Mouse (Mus musculus): ENCODE measurements at regions not wholly inside any gene's neighbourhood (a gene's known extent, or its start where the extent isn't known, plus 50 kb on each side); places are given as distances from the start of the nearest gene placed in this dataset.

- Histone ChIP-seq H3K4me2 (no peak overlapping the region), H3K36me3 (no peaks in the 10 kb centered on the region), H3K9me3 (replicated peaks) (no peaks in the 10 kb centered on the region), H3K9ac (no peak overlapping the region), H3K27ac (no peak overlapping the region), H3K27me3 (replicated peaks) (no peaks in the 10 kb centered on the region), H3K4me3 (no peak overlapping the region), H3K4me1 (no peaks in the 10 kb centered on the region)
- ATAC-seq, result no peak
- 72% methylated on average over 1 of the region's 1 CpGs for WGBS (ENCODE audit: insufficient replicate concordance)
Measured at GRCm38 (mm10) chr5:49909483-49909882, 149.3 kb downstream of the Adgra3 start.

GRCm38 (mm10) chr5:49896106-49896505 lies 162.7 kb downstream of the Adgra3 start:
- no peaks in the 10 kb centered on the region for H3K9me3 ChIP-seq (replicated peaks)
- ATAC-seq, result no peak
- H3K9ac ChIP-seq, result no peak overlapping the region
- H3K27me3 ChIP-seq (replicated peaks), result no peaks in the 10 kb centered on the region
- no peak overlapping the region for H3K4me3 ChIP-seq
- no peaks in the 10 kb centered on the region for H3K4me1 ChIP-seq
- H3K27ac ChIP-seq, result no peak overlapping the region
- H3K36me3 ChIP-seq, result no peaks in the 10 kb centered on the region
- H3K4me2 ChIP-seq, result no peak overlapping the region
- 80% methylated on average over 5 of the region's 5 CpGs for WGBS (ENCODE audit: insufficient replicate concordance)

- H3K36me3 ChIP-seq, result no peaks in the 10 kb centered on the region
- H3K4me3 ChIP-seq, result no peak overlapping the region
- 31% methylated on average over 2 of the region's 2 CpGs for WGBS (ENCODE audit: insufficient replicate concordance)
Measured at GRCm38 (mm10) chr5:49880383-49880782, 178.4 kb downstream of the Adgra3 start.

GRCm38 (mm10) chr5:49876240-49876639 lies 182.6 kb downstream of the Adgra3 start:
- no peaks in the 10 kb centered on the region for H3K36me3 ChIP-seq
- no peak overlapping the region for H3K9ac ChIP-seq
- ATAC-seq, result peak; percentile 96
- H3K9me3 ChIP-seq (replicated peaks), result no peaks in the 10 kb centered on the region
- no peak overlapping the region for H3K4me3 ChIP-seq
- no peak overlapping the region for H3K4me2 ChIP-seq
- peaks cover 4% of the 10 kb centered on the region; the same call in 1 of the 2 replicates for H3K4me1 ChIP-seq
- H3K27ac ChIP-seq, result no peak overlapping the region; the same call in 1 of the 2 replicates
- H3K27me3 ChIP-seq (replicated peaks), result no peaks in the 10 kb centered on the region
- 5% methylated on average over 1 of the region's 1 CpGs for WGBS (ENCODE audit: insufficient replicate concordance)

More at GRCm38 (mm10) chr5:49880383-49880782, 178.4 kb downstream of the Adgra3 start:
- no peaks in the 10 kb centered on the region for H3K9me3 ChIP-seq (replicated peaks)
- no peak overlapping the region for H3K4me2 ChIP-seq
- no peaks in the 10 kb centered on the region for H3K27me3 ChIP-seq (replicated peaks)
- H3K9ac ChIP-seq, result no peak overlapping the region
- no peak for ATAC-seq
- H3K27ac ChIP-seq, result no peak overlapping the region
- H3K4me1 ChIP-seq, result peaks cover 4% of the 10 kb centered on the region; the same call in 1 of the 2 replicates

- Histone ChIP-seq H3K4me1 (no peaks in the 10 kb centered on the region), H3K9me3 (replicated peaks) (no peaks in the 10 kb centered on the region), H3K4me2 (no peak overlapping the region), H3K27ac (no peak overlapping the region), H3K27me3 (replicated peaks) (no peaks in the 10 kb centered on the region), H3K4me3 (no peak overlapping the region), H3K9ac (no peak overlapping the region), H3K36me3 (no peaks in the 10 kb centered on the region)
- no peak for ATAC-seq
- WGBS (ENCODE audit: insufficient replicate concordance), result 30% methylated on average over 1 of the region's 1 CpGs
Measured at GRCm38 (mm10) chr5:49857202-49857601, 201.6 kb downstream of the Adgra3 start.

- no peak for ATAC-seq
- 54% methylated on average over 2 of the region's 2 CpGs for WGBS (ENCODE audit: insufficient replicate concordance)
Measured at GRCm38 (mm10) chr5:49856036-49856435, 202.8 kb downstream of the Adgra3 start.

GRCm38 (mm10) chr5:49848680-49849079 lies 210.1 kb downstream of the Adgra3 start:
- Histone ChIP-seq H3K4me2 (no peak overlapping the region), H3K4me1 (no peaks in the 10 kb centered on the region), H3K36me3 (no peaks in the 10 kb centered on the region), H3K4me3 (no peak overlapping the region), H3K9me3 (replicated peaks) (no peaks in the 10 kb centered on the region), H3K27ac (no peak overlapping the region), H3K9ac (no peak overlapping the region), H3K27me3 (replicated peaks) (no peaks in the 10 kb centered on the region)
- ATAC-seq, result no peak
- 43% methylated on average over 5 of the region's 5 CpGs for WGBS (ENCODE audit: insufficient replicate concordance)

More at GRCm38 (mm10) chr5:49856036-49856435, 202.8 kb downstream of the Adgra3 start:
- Histone ChIP-seq H3K27ac (no peak overlapping the region), H3K9me3 (replicated peaks) (no peaks in the 10 kb centered on the region), H3K4me1 (no peaks in the 10 kb centered on the region), H3K4me2 (no peak overlapping the region), H3K9ac (no peak overlapping the region), H3K27me3 (replicated peaks) (no peaks in the 10 kb centered on the region), H3K36me3 (no peaks in the 10 kb centered on the region), H3K4me3 (no peak overlapping the region)

- Histone ChIP-seq H3K27ac (no peak overlapping the region), H3K9ac (no peak overlapping the region), H3K4me3 (no peak overlapping the region), H3K4me2 (no peak overlapping the region), H3K4me1 (no peaks in the 10 kb centered on the region), H3K36me3 (no peaks in the 10 kb centered on the region), H3K9me3 (replicated peaks) (no peaks in the 10 kb centered on the region), H3K27me3 (replicated peaks) (no peaks in the 10 kb centered on the region)
- ATAC-seq, result no peak
Measured at GRCm38 (mm10) chr5:49848174-49848573, 210.6 kb downstream of the Adgra3 start.

- Histone ChIP-seq H3K9me3 (replicated peaks) (no peaks in the 10 kb centered on the region), H3K4me1 (no peaks in the 10 kb centered on the region), H3K27me3 (replicated peaks) (no peaks in the 10 kb centered on the region), H3K4me3 (no peak overlapping the region), H3K4me2 (no peak overlapping the region), H3K27ac (no peak overlapping the region), H3K36me3 (no peaks in the 10 kb centered on the region), H3K9ac (no peak overlapping the region)
- 49% methylated on average over 5 of the region's 5 CpGs for WGBS (ENCODE audit: insufficient replicate concordance)
- no peak for ATAC-seq
Measured at GRCm38 (mm10) chr5:49818832-49819231, 240.0 kb downstream of the Adgra3 start.

- no peak overlapping the region for H3K4me3 ChIP-seq
- H3K9ac ChIP-seq, result no peak overlapping the region
- H3K27ac ChIP-seq, result no peak overlapping the region
- no peaks in the 10 kb centered on the region for H3K36me3 ChIP-seq
- no peak for ATAC-seq
- 47% methylated on average over 3 of the region's 3 CpGs for WGBS (ENCODE audit: insufficient replicate concordance)
- H3K4me2 ChIP-seq, result no peak overlapping the region
- H3K4me1 ChIP-seq, result no peaks in the 10 kb centered on the region
- no peaks in the 10 kb centered on the region for H3K27me3 ChIP-seq (replicated peaks)
- no peaks in the 10 kb centered on the region for H3K9me3 ChIP-seq (replicated peaks)
Measured at GRCm38 (mm10) chr5:49816751-49817150, 242.1 kb downstream of the Adgra3 start.

- Histone ChIP-seq H3K36me3 (no peaks in the 10 kb centered on the region), H3K9me3 (replicated peaks) (no peaks in the 10 kb centered on the region), H3K4me1 (no peaks in the 10 kb centered on the region), H3K9ac (no peak overlapping the region), H3K27me3 (replicated peaks) (no peaks in the 10 kb centered on the region), H3K4me3 (no peak overlapping the region), H3K27ac (no peak overlapping the region), H3K4me2 (no peak overlapping the region)
- no peak for ATAC-seq
- 62% methylated on average over 9 of the region's 9 CpGs for WGBS (ENCODE audit: insufficient replicate concordance)
Measured at GRCm38 (mm10) chr5:49813335-49813734, 245.5 kb downstream of the Adgra3 start.

- no peaks in the 10 kb centered on the region for H3K27me3 ChIP-seq (replicated peaks)
- 0 out of 2 replicates have a peak, but pooled peaks cover 5% of the 10 kb centered on the region for H3K9me3 ChIP-seq (replicated peaks)
- no peak overlapping the region for H3K4me3 ChIP-seq
- no peak overlapping the region for H3K9ac ChIP-seq
- no peak overlapping the region for H3K27ac ChIP-seq
- no peaks in the 10 kb centered on the region for H3K36me3 ChIP-seq
- no peak for ATAC-seq
- 66% methylated on average over 11 of the region's 11 CpGs for WGBS (ENCODE audit: insufficient replicate concordance)
- no peak overlapping the region for H3K4me2 ChIP-seq
- no peaks in the 10 kb centered on the region for H3K4me1 ChIP-seq
Measured at GRCm38 (mm10) chr5:49788494-49789160, 263.9 kb upstream of the Kcnip4 start.

GRCm38 (mm10) chr5:49783728-49784127 lies 259.0 kb upstream of the Kcnip4 start:
- Histone ChIP-seq H3K9ac (no peak overlapping the region), H3K9me3 (replicated peaks) (peaks cover 5% of the 10 kb centered on the region; the same call in 1 of the 2 replicates), H3K4me1 (no peaks in the 10 kb centered on the region), H3K27me3 (replicated peaks) (no peaks in the 10 kb centered on the region), H3K4me2 (no peak overlapping the region), H3K27ac (no peak overlapping the region), H3K4me3 (no peak overlapping the region), H3K36me3 (no peaks in the 10 kb centered on the region)
- ATAC-seq, result no peak
- 52% methylated on average over 3 of the region's 3 CpGs for WGBS (ENCODE audit: insufficient replicate concordance)

Data from liver, embryonic 12.5 days (tissue).